Mouse (Mus musculus) hindbrain, embryonic 14.5 days (tissue): ENCODE data around the gene Guca2b. TPM values are rescaled to one million over a fixed set of nuclear protein-coding genes. Genes with fewer than 3 reads are reported as not detected.

Source experiments
- ATAC-seq: fragments of 200-750 bp; cut with Nextera tagmentation; 2 replicates; pipeline ENCODE4 v1.8.0; 2017; ENCODE audit warnings: moderate number of reproducible peaks, mild to moderate bottlenecking, moderate TSS enrichment, moderate library complexity; ENCODE audit not compliant: low FRiP score
- DNase-seq: peaks from one replicate; pipeline ENCODE4 v3.0.0-alpha.2; 2015; ENCODE audit warnings: low spot score
- H3K27ac ChIP-seq: fragments of 300-500 bp; sonication (generic); 2 replicates; pipeline ENCODE4 v1.5.1; 2014; ENCODE audit warnings: mild to moderate bottlenecking, moderate library complexity
- H3K27me3 ChIP-seq: fragments of 300-500 bp; sonication (generic); 2 replicates; pipeline ENCODE4 v1.6.1; 2014; ENCODE audit warnings: mild to moderate bottlenecking, low read length, mixed read lengths; ENCODE audit not compliant: control insufficient read depth, insufficient read depth
- H3K36me3 ChIP-seq: fragments of 300-500 bp; sonication (generic); replicated peaks from 2 replicates; pipeline ENCODE4 v1.6.1; 2014; ENCODE audit not compliant: control insufficient read depth, insufficient read depth
- H3K4me1 ChIP-seq: fragments of 300-500 bp; sonication (generic); replicated peaks from 2 replicates; pipeline ENCODE4 v1.6.1; 2014; ENCODE audit warnings: antibody characterized with exemption, low read length, mixed read lengths; ENCODE audit not compliant: control insufficient read depth, insufficient read depth
- H3K4me2 ChIP-seq: fragments of 300-500 bp; sonication (generic); replicated peaks from 2 replicates; pipeline ENCODE4 v1.6.1; 2014; ENCODE audit warnings: mild to moderate bottlenecking, moderate library complexity
- H3K4me3 ChIP-seq: fragments of 300-500 bp; sonication (generic); replicated peaks from 2 replicates; pipeline ENCODE4 v1.5.1; 2014; ENCODE audit warnings: mild to moderate bottlenecking, low read length
- H3K9ac ChIP-seq: fragments of 300-500 bp; sonication (generic); 2 replicates; pipeline ENCODE4 v1.6.1; 2014
- H3K9me3 ChIP-seq: fragments of 300-500 bp; sonication (generic); 2 replicates; pipeline ENCODE4 v1.6.1; 2016; ENCODE audit warnings: low read length; ENCODE audit not compliant: control insufficient read depth
- WGBS: fragments of 180-500 bp; shearing (Covaris S2); extraction: QIAGEN DNeasy Blood & Tissue Kit; methylation state at CpG from one replicate; pipeline ENCODE4 v1.1.7; 2014; 5-methylcytosine and 5-hydroxymethylcytosine counted together
- polyA plus RNA-seq: library from polyadenylated mRNA; unstranded; fragments of >200 nt; fragmentation: Nextera tagmentation; extraction: Ambion mirVana; gene quantifications from 2 replicates; pipeline ENCODE4 v1.2.1, GENCODE M21; 2014

Gene Guca2b
- polyA plus RNA-seq, result not detected in 2 replicates

DNA sequence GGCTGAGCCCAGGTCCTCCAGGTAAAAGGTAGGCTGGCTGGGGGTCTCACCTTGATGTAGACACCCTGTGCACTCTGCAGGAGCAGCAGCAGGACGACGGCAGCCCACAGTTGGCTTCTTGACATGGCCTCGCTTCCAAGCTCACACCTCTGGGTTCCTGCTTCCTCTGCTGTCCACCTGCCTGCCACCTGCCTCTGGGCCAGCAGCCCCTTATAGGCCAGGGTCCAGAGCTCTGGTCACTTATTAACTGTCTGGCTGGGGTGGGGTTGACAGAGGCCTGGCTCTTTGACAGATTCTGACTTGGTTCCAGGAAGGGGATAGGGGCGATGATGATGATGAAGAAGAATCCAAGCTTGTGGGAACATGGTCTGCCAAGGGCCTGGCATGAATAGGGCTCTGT is at the start of gene Guca2b:
TSS of gene Guca2b (minus strand) at position 224 of the 400 bp plus-strand sequence.
- Histone ChIP-seq H3K36me3 (no peaks in the 10 kb centered on the region), H3K27ac (no peak within 1 kb of the TSS), H3K9me3 (no peaks in the 10 kb centered on the region), H3K27me3 (no peaks in the 10 kb centered on the region), H3K4me2 (no peak within 1 kb of the TSS), H3K4me1 (no peaks in the 10 kb centered on the region), H3K9ac (no peak within 1 kb of the TSS), H3K4me3 (no peak within 1 kb of the TSS)
- DNase-seq, result no peak
- WGBS, result 89% methylated on average over 4 of the region's 4 CpGs
- ATAC-seq, result no peak

DNA sequence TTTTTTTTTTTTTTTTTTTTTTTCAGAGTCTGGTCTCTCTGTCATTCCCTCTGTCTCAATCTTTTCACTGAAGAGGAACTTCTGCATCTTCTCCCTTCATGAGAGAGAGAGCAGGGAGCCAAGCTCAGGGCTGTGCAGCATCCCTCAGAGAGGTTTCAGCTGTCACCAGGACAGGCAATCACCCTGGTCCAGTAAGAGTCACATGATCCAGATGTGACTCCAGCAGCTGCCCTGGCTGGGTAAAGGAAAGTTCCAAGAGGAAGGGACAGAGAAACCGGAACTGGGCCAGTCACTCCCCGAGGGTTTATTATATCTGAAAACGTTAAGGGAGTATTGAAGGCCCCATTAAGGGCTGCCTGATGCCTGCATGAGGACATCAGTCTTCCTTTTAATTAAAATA is 49.0 kb upstream of the Guca2b start:
- Histone ChIP-seq H3K27me3 (no peaks in the 10 kb centered on the region), H3K4me2 (no peak overlapping the region), H3K4me3 (no peak overlapping the region), H3K9me3 (no peaks in the 10 kb centered on the region), H3K36me3 (no peaks in the 10 kb centered on the region), H3K9ac (no peak overlapping the region), H3K27ac (no peak overlapping the region), H3K4me1 (no peaks in the 10 kb centered on the region)
- WGBS, result 19% methylated on average over 3 of the region's 3 CpGs
- DNase-seq (no peak), ATAC-seq (no peak)

- H3K9ac ChIP-seq, result no peak overlapping the region
- H3K4me3 ChIP-seq, result no peak overlapping the region
- no peaks in the 10 kb centered on the region for H3K36me3 ChIP-seq
- WGBS, result 48% methylated on average over 5 of the region's 5 CpGs
- no peaks in the 10 kb centered on the region for H3K4me1 ChIP-seq
- ATAC-seq (no peak), DNase-seq (no peak)
- H3K4me2 ChIP-seq, result no peak overlapping the region
- H3K27ac ChIP-seq, result no peak overlapping the region
- H3K9me3 ChIP-seq, result no peaks in the 10 kb centered on the region
- no peaks in the 10 kb centered on the region for H3K27me3 ChIP-seq
These were observed 48.6 kb upstream of the Guca2b start for GRCm38 (mm10) chr4:119707326-119707725.

GRCm38 (mm10) chr4:119703965-119704364 is 45.2 kb upstream of the Guca2b start:
- DNase-seq (no peak), ATAC-seq (no peak)
- WGBS, result 89% methylated on average over 8 of the region's 8 CpGs
- Histone ChIP-seq H3K27ac (no peak overlapping the region), H3K4me2 (no peak overlapping the region), H3K27me3 (no peaks in the 10 kb centered on the region), H3K36me3 (no peaks in the 10 kb centered on the region), H3K4me3 (no peak overlapping the region), H3K9me3 (no peaks in the 10 kb centered on the region), H3K9ac (no peak overlapping the region), H3K4me1 (no peaks in the 10 kb centered on the region)

DNA sequence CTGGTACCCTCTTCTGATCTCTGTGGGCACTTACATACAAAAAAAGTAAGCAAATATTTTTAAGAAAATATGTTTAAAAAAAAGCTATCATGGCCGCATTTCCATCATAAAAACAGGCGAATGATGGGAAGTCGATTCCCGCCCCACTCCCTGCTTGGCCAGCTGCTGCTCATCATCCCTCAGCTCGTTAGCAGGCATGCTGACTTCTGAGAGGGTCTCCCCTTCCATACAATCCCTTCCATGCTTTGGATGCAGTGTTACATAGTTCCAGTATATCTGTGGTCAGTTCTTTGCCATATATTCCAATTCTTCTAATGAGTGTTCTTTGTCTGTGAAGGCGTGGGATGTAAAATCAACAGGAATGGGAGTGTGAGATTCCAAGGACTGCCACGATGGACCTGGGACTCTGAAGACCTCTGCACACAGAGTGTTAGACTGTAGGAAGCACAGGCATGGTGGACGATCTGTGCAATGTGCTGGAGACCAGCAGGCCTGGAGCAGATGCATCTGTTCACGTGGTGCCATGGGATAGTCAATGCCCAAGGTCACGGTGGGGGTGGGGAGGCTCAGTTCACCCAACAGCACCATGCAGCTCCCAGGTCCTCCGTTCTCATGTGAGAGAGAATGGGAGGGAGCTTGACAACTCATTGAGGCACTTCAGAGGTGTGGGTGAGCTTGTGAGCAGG is 42.7 kb upstream of the Guca2b start:
- no peak overlapping the region for H3K4me2 ChIP-seq
- no peak overlapping the region for H3K27ac ChIP-seq
- H3K9me3 ChIP-seq, result no peaks in the 10 kb centered on the region
- no peaks in the 10 kb centered on the region for H3K4me1 ChIP-seq
- 86% methylated on average over 11 of the region's 11 CpGs for WGBS
- no peak for ATAC-seq
- H3K36me3 ChIP-seq, result no peaks in the 10 kb centered on the region
- no peak overlapping the region for H3K9ac ChIP-seq
- no peak overlapping the region for H3K4me3 ChIP-seq
- H3K27me3 ChIP-seq, result no peaks in the 10 kb centered on the region
- no peak for DNase-seq

- H3K4me1 ChIP-seq, result no peaks in the 10 kb centered on the region
- no peak overlapping the region for H3K4me2 ChIP-seq
- ATAC-seq, result no peak
- H3K9ac ChIP-seq, result no peak overlapping the region
- no peaks in the 10 kb centered on the region for H3K36me3 ChIP-seq
- no peaks in the 10 kb centered on the region for H3K9me3 ChIP-seq
- no peak for DNase-seq
- no peak overlapping the region for H3K4me3 ChIP-seq
- 39% methylated on average over 2 of the region's 2 CpGs for WGBS
- no peak overlapping the region for H3K27ac ChIP-seq
- H3K27me3 ChIP-seq, result no peaks in the 10 kb centered on the region
These were observed 39.6 kb upstream of the Guca2b start for GRCm38 (mm10) chr4:119698339-119698738.

- H3K27ac ChIP-seq, result no peak overlapping the region
- no peak overlapping the region for H3K4me2 ChIP-seq
- no peaks in the 10 kb centered on the region for H3K9me3 ChIP-seq
- H3K36me3 ChIP-seq, result no peaks in the 10 kb centered on the region
- H3K4me3 ChIP-seq, result no peak overlapping the region
- no peaks in the 10 kb centered on the region; the same call in 1 of the 2 replicates for H3K4me1 ChIP-seq
- no peak overlapping the region for H3K9ac ChIP-seq
- ATAC-seq (no peak), DNase-seq (no peak)
- WGBS, result 93% methylated on average over 2 of the region's 2 CpGs
- H3K27me3 ChIP-seq, result no peaks in the 10 kb centered on the region
These were observed 27.0 kb upstream of the Guca2b start for GRCm38 (mm10) chr4:119685746-119686145.

DNA sequence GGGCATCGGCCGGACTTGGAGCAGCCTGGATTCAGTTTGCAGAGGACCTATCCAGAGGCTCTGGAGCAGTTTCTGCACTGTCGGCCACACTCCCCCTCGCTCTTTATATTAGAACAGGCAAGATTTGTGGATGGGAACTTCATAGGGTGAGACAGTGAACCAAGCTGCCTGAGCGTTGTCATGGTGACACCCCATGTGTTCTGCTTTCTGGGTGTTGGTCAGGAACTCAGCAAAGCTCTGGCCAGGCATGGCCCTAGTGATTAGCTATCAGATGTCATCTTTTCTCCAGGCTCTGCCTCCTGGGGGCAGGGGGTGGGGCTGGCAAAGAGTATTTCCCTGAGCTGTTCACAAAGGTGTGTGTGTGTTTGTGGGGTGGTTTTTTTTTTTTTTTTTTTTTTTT is 23.8 kb upstream of the Guca2b start:
- H3K27ac ChIP-seq, result no peak overlapping the region
- H3K4me1 ChIP-seq, result no peaks in the 10 kb centered on the region; the same call in 1 of the 2 replicates
- H3K36me3 ChIP-seq, result no peaks in the 10 kb centered on the region
- no peak overlapping the region for H3K4me3 ChIP-seq
- no peaks in the 10 kb centered on the region for H3K9me3 ChIP-seq
- no peak overlapping the region for H3K9ac ChIP-seq
- ATAC-seq (no peak), DNase-seq (no peak)
- H3K27me3 ChIP-seq, result no peaks in the 10 kb centered on the region
- H3K4me2 ChIP-seq, result no peak overlapping the region
- 33% methylated on average over 5 of the region's 5 CpGs for WGBS

GRCm38 (mm10) chr4:119672685-119673084 is 13.9 kb upstream of the Guca2b start:
- Histone ChIP-seq H3K9me3 (no peaks in the 10 kb centered on the region), H3K27me3 (no peaks in the 10 kb centered on the region), H3K36me3 (no peaks in the 10 kb centered on the region), H3K4me3 (no peak overlapping the region), H3K4me2 (no peak overlapping the region), H3K27ac (no peak overlapping the region), H3K4me1 (peaks cover 14% of the 10 kb centered on the region), H3K9ac (no peak overlapping the region)
- ATAC-seq (peak; percentile 25; the same call in 1 of the 2 replicates), DNase-seq (no peak)
- 41% methylated on average over 5 of the region's 5 CpGs for WGBS

DNA sequence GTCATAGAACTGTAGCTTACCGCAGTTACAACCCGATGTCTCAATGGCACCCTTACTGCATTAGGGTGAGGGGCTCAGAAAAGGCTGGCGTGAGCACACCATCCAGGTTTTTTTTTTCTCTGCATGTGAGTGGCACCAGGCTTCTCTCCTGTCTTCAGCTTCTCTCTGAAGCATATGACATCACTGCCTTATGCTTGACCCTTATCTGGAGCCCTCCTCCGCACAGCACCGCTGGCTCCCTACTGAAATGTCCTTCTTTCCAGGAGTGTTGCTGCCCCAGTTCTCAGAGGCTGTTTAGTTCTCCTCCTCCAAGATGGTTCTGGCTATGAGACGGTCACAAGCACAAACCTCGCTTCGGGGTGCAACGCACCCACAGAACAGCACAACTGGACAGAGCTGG is 12.4 kb upstream of the Guca2b start:
- Histone ChIP-seq H3K4me1 (peaks cover 14% of the 10 kb centered on the region), H3K9ac (no peak overlapping the region), H3K27ac (no peak overlapping the region), H3K4me2 (no peak overlapping the region), H3K27me3 (no peaks in the 10 kb centered on the region), H3K36me3 (no peaks in the 10 kb centered on the region), H3K9me3 (no peaks in the 10 kb centered on the region), H3K4me3 (no peak overlapping the region)
- 96% methylated on average over 9 of the region's 9 CpGs for WGBS
- ATAC-seq (no peak), DNase-seq (no peak)
